In genomic region chr19:23970374-23970773, GRCm38 (mm10) we compare ENCODE assay signal across 22 mouse cellular contexts.
DNase-seq lines count a peak whose midpoint lies in the region; ATAC-seq and TF ChIP-seq lines count a peak whose summit lies in the region.
"Had no signal": no experiment of that assay in that cellular context is flagged by ENCODE, and none has a peak within 500 bp of the region (broad histone marks: within the 10 kb centered on the region; RNA-seq: fewer than 3 reads in every experiment).

No protein-coding gene starts in this region.

- H3K27me3 ChIP-seq in heart, adult 2 months (ENCODE audit: control insufficient read depth, insufficient read depth, low read length), result no peaks in the 10 kb centered on the region
- no peaks in the 10 kb centered on the region for H3K27me3 ChIP-seq in heart, embryonic 14.5 days (ENCODE audit: control insufficient read depth, insufficient read depth, low read length)
- H3K27me3 ChIP-seq in heart, embryonic 11.5 days (ENCODE audit: control insufficient read depth, insufficient read depth, low read length), result no peaks in the 10 kb centered on the region
- H3K27me3 ChIP-seq: embryonic facial prominence, embryonic 13.5 days; forebrain, embryonic 12.5 days; intestine, embryonic 15.5 days; kidney, embryonic 15.5 days had no signal

- DNase-seq in heart, adult 2 months, result no peak
- DNase-seq in heart, postnatal 14 days, result no peak
- peak; percentile 46 for DNase-seq in adipocyte (ENCODE audit: low spot score)
- peak; percentile 28 for DNase-seq in skeletal muscle tissue, adult 2 months (ENCODE audit: low read depth, low spot score)
- no peak for DNase-seq in embryo, embryonic 10 days (ENCODE audit: low spot score)
- DNase-seq: adrenal gland, adult 8-10 months; cerebellum, adult 11-12 months; cerebellum, adult 9-10 months; cerebellum, postnatal 25 days; gastrocnemius, postnatal 14 days; kidney, adult 2 months; kidney, postnatal 14 days had no signal

- TF ChIP-seq EP300 in heart, adult 2 months (IDR thresholded peaks at IDR 0.05; ENCODE audit: insufficient read depth, low read depth, low read length), result 0 out of 2 replicates have a peak, but pooled peaks have one; percentile 17

- H3K27ac ChIP-seq in heart, adult 2 months, result peak overlapping the region; percentile 26; the same call in 1 of the 2 replicates
- peak overlapping the region; percentile 25 to 48; a peak in 3 of 4 replicates for H3K27ac ChIP-seq in heart, embryonic 14.5 days (replicated peaks in 1 of 2; ENCODE audit: control insufficient read depth in 1 of 2, insufficient read depth in 1 of 2, low read depth in 2 of 2, low read length in 2 of 2)
- H3K27ac ChIP-seq in heart, embryonic 11.5 days (ENCODE audit: low read depth, low read length), result no peak overlapping the region
- H3K27ac ChIP-seq: embryonic facial prominence, embryonic 13.5 days; forebrain, embryonic 12.5 days; hindbrain, embryonic 10.5 days; hindbrain, embryonic 14.5 days; intestine, embryonic 15.5 days; kidney, embryonic 15.5 days had no signal

- 64% methylated on average over 3 of the region's 3 CpGs for WGBS in heart, adult 2 months
- 48% methylated on average over 3 of the region's 3 CpGs for WGBS in heart, embryonic 14.5 days
- WGBS in heart, embryonic 11.5 days (ENCODE audit: insufficient replicate concordance), result 74% methylated on average over 3 of the region's 3 CpGs

- no peaks in the 10 kb centered on the region for H3K79me2 ChIP-seq in heart, adult 2 months (replicated peaks; ENCODE audit: control insufficient read depth, insufficient read depth, low read length)

- no peaks in the 10 kb centered on the region for H3K9me3 ChIP-seq in heart, embryonic 14.5 days (ENCODE audit: control insufficient read depth, low read length)
- H3K9me3 ChIP-seq in heart, embryonic 11.5 days (replicated peaks; ENCODE audit: control insufficient read depth, low read length), result no peaks in the 10 kb centered on the region
- H3K9me3 ChIP-seq: embryonic facial prominence, embryonic 13.5 days; forebrain, embryonic 12.5 days; hindbrain, embryonic 10.5 days; intestine, embryonic 15.5 days; kidney, embryonic 15.5 days had no signal

- H3K9ac ChIP-seq in heart, adult 2 months (ENCODE audit: low read depth, low read length), result no peak overlapping the region
- H3K9ac ChIP-seq in heart, embryonic 14.5 days (ENCODE audit: low read length), result no peak overlapping the region
- no peak overlapping the region for H3K9ac ChIP-seq in heart, embryonic 11.5 days (ENCODE audit: low read depth, low read length)
- H3K9ac ChIP-seq: embryonic facial prominence, embryonic 13.5 days; forebrain, embryonic 12.5 days; hindbrain, embryonic 14.5 days; intestine, embryonic 15.5 days; kidney, embryonic 15.5 days had no signal

- H3K4me3 ChIP-seq in heart, adult 2 months, result no peak overlapping the region
- no peak overlapping the region for H3K4me3 ChIP-seq in heart, embryonic 14.5 days (ENCODE audit: control insufficient read depth in 1 of 2, insufficient read depth in 1 of 2, low read depth in 1 of 2, low read length in 2 of 2)
- H3K4me3 ChIP-seq in heart, embryonic 11.5 days (ENCODE audit: low read depth, low read length), result no peak overlapping the region
- H3K4me3 ChIP-seq: embryonic facial prominence, embryonic 13.5 days; forebrain, embryonic 12.5 days; hindbrain, embryonic 10.5 days; intestine, embryonic 15.5 days; kidney, embryonic 15.5 days had no signal

- TF ChIP-seq CTCF in heart, adult 2 months (IDR thresholded peaks at IDR 0.05), result no peak

- intact Hi-C loops in heart, adult 2 months (cut with DNase I), result loop anchor here (5.0 kb wide), 2 partner anchors 62 to 87 kb away; partner anchors contain the start of gene Fam189a2
- intact Hi-C loops in heart, postnatal 14 days (cut with DNase I), result loop anchor here (5.0 kb wide), 2 partner anchors 57 to 147 kb away; no protein-coding TSS in a partner anchor

- ATAC-seq in heart, embryonic 14.5 days (ENCODE audit: insufficient number of reproducible peaks, insufficient read depth, low FRiP score, low read depth), result no peak
- no peak for ATAC-seq in heart, embryonic 11.5 days (replicated peaks; ENCODE audit: insufficient number of reproducible peaks, low FRiP score, low TSS enrichment)
- ATAC-seq: activated CD4-positive, CD25-positive, alpha-beta regulatory T cell, adult 4 months; forebrain, embryonic 16.5 days; intestine, embryonic 15.5 days had no signal

- H3K4me1 ChIP-seq in heart, adult 2 months (ENCODE audit: control insufficient read depth, insufficient read depth, low read length), result peaks cover 9% of the 10 kb centered on the region
- peaks cover 55 to 66% of the 10 kb centered on the region in 2 experiments for H3K4me1 ChIP-seq in heart, embryonic 14.5 days (ENCODE audit: control insufficient read depth in 2 of 2, insufficient read depth in 2 of 2, low read length in 2 of 2)
- H3K4me1 ChIP-seq in heart, embryonic 11.5 days (ENCODE audit: control insufficient read depth, insufficient read depth, low read length), result peaks cover 41% of the 10 kb centered on the region

- H3K4me2 ChIP-seq in heart, embryonic 14.5 days (ENCODE audit: low read length), result no peak overlapping the region
- no peak overlapping the region for H3K4me2 ChIP-seq in heart, embryonic 11.5 days
- H3K4me2 ChIP-seq: embryonic facial prominence, embryonic 13.5 days; forebrain, embryonic 12.5 days; hindbrain, embryonic 14.5 days; intestine, embryonic 15.5 days; kidney, embryonic 15.5 days had no signal

- H3K36me3 ChIP-seq in heart, adult 2 months (ENCODE audit: control insufficient read depth, insufficient read depth, low read length), result peaks cover 16% of the 10 kb centered on the region
- peaks cover 17% of the 10 kb centered on the region for H3K36me3 ChIP-seq in heart, embryonic 14.5 days (ENCODE audit: control insufficient read depth, insufficient read depth, low read length)
- peaks cover 4% of the 10 kb centered on the region; the same call in 1 of the 2 replicates for H3K36me3 ChIP-seq in heart, embryonic 11.5 days (ENCODE audit: control insufficient read depth, insufficient read depth, low read length)
- H3K36me3 ChIP-seq: embryonic facial prominence, embryonic 13.5 days; forebrain, embryonic 12.5 days; intestine, embryonic 15.5 days; kidney, embryonic 15.5 days had no signal

- no peak for TF ChIP-seq POLR2A in heart, adult 2 months (IDR thresholded peaks at IDR 0.05; ENCODE audit: insufficient read depth, low read depth, low read length)

Comparison
In these comparisons a context has a peak if more than half of its experiments do, and no peak if none do; other contexts are left out.
1. DNase-seq: peak in adipocyte (single experiment) and skeletal muscle tissue, adult 2 months (single experiment); none in heart, adult 2 months (0 of 2), heart, postnatal 14 days (0 of 2) and embryo, embryonic 10 days (single experiment).